Mouse (Mus musculus) liver, embryonic 14.5 days (tissue): Measurements from ENCODE around the gene Tprkb. TPM values are rescaled to one million over a fixed set of nuclear protein-coding genes. Genes with fewer than 3 reads are reported as not detected.
"Not testable (repeated sequence)": the region's sequence is repeated elsewhere in the genome, so short reads cannot be mapped to it uniquely, and the experiment has no call there.

Experiments used
- ATAC-seq: fragments of 200-750 bp; cut with Nextera tagmentation; 2 replicates; pipeline ENCODE4 v1.8.0; 2017; ENCODE audit warnings: moderate number of reproducible peaks, mild to moderate bottlenecking, moderate library complexity; ENCODE audit not compliant: insufficient read depth
- DNase-seq, 3 experiments: peaks; one replicate each; pipeline ENCODE4 v3.0.0-alpha.2; 2012 to 2013; ENCODE audit warnings: low read depth in 3 of 3, low spot score in 3 of 3
- H3K27ac ChIP-seq: fragments of 300-500 bp; sonication (generic); 2 replicates; pipeline ENCODE4 v1.5.1; 2014; ENCODE audit warnings: moderate library complexity, mild to moderate bottlenecking, control low read depth, inconsistent platforms
- H3K27me3 ChIP-seq: fragments of 300-500 bp; sonication (generic); 2 replicates; pipeline ENCODE4 v1.6.1; 2014; ENCODE audit warnings: mild to moderate bottlenecking, low read length, moderate library complexity; ENCODE audit not compliant: control insufficient read depth, insufficient read depth
- H3K36me3 ChIP-seq: fragments of 300-500 bp; sonication (generic); replicated peaks from 2 replicates; pipeline ENCODE4 v1.6.1; 2014; ENCODE audit warnings: low read depth; ENCODE audit not compliant: control insufficient read depth, insufficient read depth
- H3K4me1 ChIP-seq, 2 experiments: fragments of 200-500 bp in 1 of 2; fragments of 300-500 bp in 1 of 2; sonication (generic) in 1 of 2; replicated peaks; 2 replicates each; pipeline ENCODE4 v1.6.1; 2012 to 2014; ENCODE audit warnings: antibody characterized with exemption in 1 of 2, inconsistent platforms in 1 of 2, low read length in 1 of 2; ENCODE audit not compliant: control insufficient read depth in 2 of 2, insufficient read depth in 2 of 2
- H3K4me2 ChIP-seq: fragments of 300-500 bp; sonication (generic); 2 replicates; pipeline ENCODE4 v1.6.1; 2014; ENCODE audit warnings: low read depth, mild to moderate bottlenecking, control low read depth, moderate library complexity
- H3K4me3 ChIP-seq, 2 experiments: fragments of 200-500 bp in 1 of 2; fragments of 300-500 bp in 1 of 2; sonication (generic) in 1 of 2; 2 replicates each; pipeline ENCODE4 v1.5.1; 2012 to 2014; ENCODE audit warnings: low read depth in 2 of 2, low read length in 2 of 2, mild to moderate bottlenecking in 2 of 2, control low read depth in 1 of 2, inconsistent platforms in 1 of 2, moderate library complexity in 1 of 2; ENCODE audit not compliant: insufficient read depth in 1 of 2
- H3K9ac ChIP-seq: fragments of 300-500 bp; sonication (generic); replicated peaks from 2 replicates; pipeline ENCODE4 v1.6.1; 2014; ENCODE audit warnings: mild to moderate bottlenecking, control low read depth, moderate library complexity
- H3K9me3 ChIP-seq: fragments of 300-500 bp; sonication (generic); 2 replicates; pipeline ENCODE4 v1.6.1; 2016; ENCODE audit warnings: low read length, mixed read lengths; ENCODE audit not compliant: control insufficient read depth
- CTCF ChIP-seq: IDR thresholded peaks from 2 replicates; pipeline ENCODE4 v1.5.1; 2016; ENCODE audit warnings: antibody characterized with exemption, low read depth, control low read depth
- EP300 ChIP-seq: IDR thresholded peaks from 2 replicates; pipeline ENCODE4 v1.6.1; 2016; ENCODE audit warnings: antibody characterized with exemption, low read depth
- WGBS: fragments of 180-500 bp; shearing (Covaris S2); extraction: QIAGEN DNeasy Blood & Tissue Kit; methylation state at CpG from one replicate; pipeline ENCODE4 v1.1.7; 2014; ENCODE audit not compliant: insufficient replicate concordance; 5-methylcytosine and 5-hydroxymethylcytosine counted together
- polyA plus RNA-seq, 2 experiments: library from polyadenylated mRNA; depleted of rRNA in 1 of 2; stranded (reverse) in 1 of 2; unstranded in 1 of 2; fragments of >200 nt; fragmentation: Nextera tagmentation in 1 of 2; extraction: Ambion mirVana in 1 of 2; gene quantifications; 2 replicates each; pipeline versions ENCODE4 v1.2.1 to v1.2.3; 2012 to 2014

Tprkb gene
- polyA plus RNA-seq, 2 experiments, result 12.7 to 14.6 TPM

DNA sequence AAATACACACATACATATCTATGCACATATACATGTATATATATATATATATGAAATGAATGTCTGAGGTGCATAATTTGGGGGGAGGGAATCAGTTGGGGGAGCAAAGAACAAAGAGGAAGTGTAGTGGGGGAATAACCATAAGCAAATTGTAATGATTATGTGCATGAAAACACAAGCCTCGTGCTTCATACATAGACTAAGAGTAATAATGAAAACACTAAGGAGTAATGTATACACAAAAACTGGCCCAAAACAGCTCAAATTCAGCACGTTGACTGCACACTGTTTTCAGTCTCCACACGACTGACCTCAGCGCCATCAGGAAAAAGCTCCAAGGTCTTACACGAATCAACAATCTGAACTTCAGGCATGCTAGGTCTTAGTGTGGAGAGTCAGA, 64.6 kb downstream of the Tprkb start:
- Histone ChIP-seq H3K9me3 (no peaks in the 10 kb centered on the region), H3K4me1 (peaks cover 4 to 7% of the 10 kb centered on the region in 2 experiments), H3K36me3 (no peaks in the 10 kb centered on the region), H3K27ac (no peak overlapping the region), H3K4me2 (no peak overlapping the region), H3K27me3 (no peaks in the 10 kb centered on the region), H3K9ac (no peak overlapping the region), H3K4me3 (no peak overlapping the region)
- DNase-seq (no peak), ATAC-seq (no peak)
- WGBS, result 66% methylated on average over 5 of the region's 5 CpGs
- no peak for TF ChIP-seq CTCF
- no peak for TF ChIP-seq EP300

DNA sequence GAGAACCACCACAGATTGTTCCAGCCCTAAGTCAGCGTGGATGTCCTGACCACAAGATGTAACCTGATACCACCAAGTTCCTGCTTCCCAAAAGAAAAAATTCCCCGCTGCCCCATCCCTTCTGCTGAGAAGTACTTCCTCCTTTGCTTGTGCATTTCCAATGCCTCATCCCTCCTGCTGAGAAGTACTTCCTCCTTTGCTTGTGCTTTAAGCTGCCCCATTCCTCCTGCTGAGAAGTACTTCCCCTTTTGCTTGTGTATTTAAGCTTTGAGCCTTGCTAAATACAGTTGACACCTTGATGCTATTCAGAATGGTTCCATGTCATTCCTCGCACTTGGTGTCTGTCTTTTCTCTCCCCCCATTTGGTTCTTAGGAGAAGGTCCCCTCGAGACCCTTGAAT, 67.1 kb downstream of the Tprkb start:
- H3K4me1 ChIP-seq, DNase-seq, H3K36me3 ChIP-seq, H3K4me3 ChIP-seq, H3K9ac ChIP-seq, H3K27ac ChIP-seq, H3K9me3 ChIP-seq, ATAC-seq, H3K4me2 ChIP-seq, H3K27me3 ChIP-seq: not testable (repeated sequence)
- 61% methylated on average over 4 of the region's 4 CpGs for WGBS

Other genes starting within 250 kb of the Tprkb start
- not detected in 2 replicates for gene Nat8f7, start 198.7 kb upstream of the Tprkb start, polyA plus RNA-seq (2012; rRNA removed)
- not detected in 2 replicates for gene Nat8f7, start 198.7 kb upstream of the Tprkb start, polyA plus RNA-seq (2014; fragmentation: Nextera tagmentation; extraction: Ambion mirVana)
- not detected in 2 replicates for gene Nat8f3, start 146.1 kb upstream of the Tprkb start, polyA plus RNA-seq (2012; rRNA removed)
- gene Nat8f3, start 146.1 kb upstream of the Tprkb start, polyA plus RNA-seq (2014; fragmentation: Nextera tagmentation; extraction: Ambion mirVana), result not detected in 2 replicates
- gene Nat8f6, start 90.9 kb upstream of the Tprkb start, polyA plus RNA-seq (2012; rRNA removed), result not detected in 2 replicates
- not detected in 2 replicates for gene Nat8f6, start 90.9 kb upstream of the Tprkb start, polyA plus RNA-seq (2014; fragmentation: Nextera tagmentation; extraction: Ambion mirVana)
- not detected in 2 replicates for gene Nat8f5, start 90.9 kb upstream of the Tprkb start, polyA plus RNA-seq (2012; rRNA removed)
- not detected in 2 replicates for gene Nat8f5, start 90.9 kb upstream of the Tprkb start, polyA plus RNA-seq (2014; fragmentation: Nextera tagmentation; extraction: Ambion mirVana)
- 0.02 TPM in 1 of 2 replicates, not detected in the other for gene Nat8, start 79.8 kb upstream of the Tprkb start, polyA plus RNA-seq (2012; rRNA removed)
- not detected in 2 replicates for gene Nat8, start 79.8 kb upstream of the Tprkb start, polyA plus RNA-seq (2014; fragmentation: Nextera tagmentation; extraction: Ambion mirVana)
- gene Nat8f2, start 42.7 kb upstream of the Tprkb start, polyA plus RNA-seq (2012; rRNA removed), result not detected in 2 replicates
- gene Nat8f2, start 42.7 kb upstream of the Tprkb start, polyA plus RNA-seq (2014; fragmentation: Nextera tagmentation; extraction: Ambion mirVana), result not detected in 2 replicates
- gene Nat8f4, start 7.0 kb upstream of the Tprkb start, polyA plus RNA-seq (2012; rRNA removed), result 0.50 and 0.64 TPM in 2 replicates
- gene Nat8f4, start 7.0 kb upstream of the Tprkb start, polyA plus RNA-seq (2014; fragmentation: Nextera tagmentation; extraction: Ambion mirVana), result 0.81 and 0.87 TPM in 2 replicates
- gene Nat8f1, start 3.8 kb downstream of the Tprkb start, polyA plus RNA-seq (2012; rRNA removed), result 4.7 TPM in 2 replicates
- gene Nat8f1, start 3.8 kb downstream of the Tprkb start, polyA plus RNA-seq (2014; fragmentation: Nextera tagmentation; extraction: Ambion mirVana), result 5.0 and 6.6 TPM in 2 replicates
- 14.6 and 20.3 TPM in 2 replicates for gene Dusp11, start 49.8 kb downstream of the Tprkb start, polyA plus RNA-seq (2012; rRNA removed)
- gene Dusp11, start 49.8 kb downstream of the Tprkb start, polyA plus RNA-seq (2014; fragmentation: Nextera tagmentation; extraction: Ambion mirVana), result 27.2 and 30.4 TPM in 2 replicates
- not detected in 2 replicates for gene Figla, start 104.3 kb downstream of the Tprkb start, polyA plus RNA-seq (2012; rRNA removed)
- gene Figla, start 104.3 kb downstream of the Tprkb start, polyA plus RNA-seq (2014; fragmentation: Nextera tagmentation; extraction: Ambion mirVana), result not detected in 2 replicates
- 65.0 and 73.5 TPM in 2 replicates for gene Add2, start 116.8 kb downstream of the Tprkb start, polyA plus RNA-seq (2012; rRNA removed)
- 54.9 and 68.6 TPM in 2 replicates for gene Add2, start 116.8 kb downstream of the Tprkb start, polyA plus RNA-seq (2014; fragmentation: Nextera tagmentation; extraction: Ambion mirVana)